Mouse (Mus musculus): ENCODE results near the gene Muc13. TPM values are rescaled to one million over a fixed set of nuclear protein-coding genes. Genes with fewer than 3 reads are reported as not detected.

Muc13 gene
- polyA plus RNA-seq, 1 experiment from 2014 or later, result 0.24 TPM

DNA sequence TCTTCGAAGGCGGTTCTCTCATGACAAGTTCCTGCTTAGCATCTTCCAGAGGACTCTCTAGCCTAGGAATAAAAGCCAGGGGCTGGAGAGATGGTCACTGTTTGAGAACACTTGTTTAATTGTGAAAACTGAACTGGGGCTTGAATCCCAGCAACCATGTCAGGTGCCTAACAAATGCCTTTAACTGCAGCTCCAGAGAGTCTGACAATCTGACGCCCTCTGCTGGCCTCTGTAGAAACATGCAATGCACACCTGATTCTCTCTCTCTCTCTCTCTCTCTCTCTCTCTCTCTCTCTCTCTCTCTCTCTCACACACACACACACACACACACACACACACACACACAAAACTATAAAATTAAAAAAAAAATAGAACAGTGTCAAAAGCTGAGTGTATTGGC, 16.2 kb downstream of the Muc13 start:
- DNase-seq (ENCODE audit: extremely low spot score, low spot score), result no peak
- Histone ChIP-seq H3K27ac (no peak overlapping the region), H3K27me3 (ENCODE audit: poor library complexity, severe bottlenecking) (no peaks in the 10 kb centered on the region), H3K4me1 (no peaks in the 10 kb centered on the region), H3K9me3 (peaks cover 12% of the 10 kb centered on the region; the same call in 1 of the 2 replicates), H3K4me3 (no peak overlapping the region), H3K36me3 (replicated peaks) (no peaks in the 10 kb centered on the region)
- 68% methylated on average over 3 of the region's 3 CpGs for WGBS

DNA sequence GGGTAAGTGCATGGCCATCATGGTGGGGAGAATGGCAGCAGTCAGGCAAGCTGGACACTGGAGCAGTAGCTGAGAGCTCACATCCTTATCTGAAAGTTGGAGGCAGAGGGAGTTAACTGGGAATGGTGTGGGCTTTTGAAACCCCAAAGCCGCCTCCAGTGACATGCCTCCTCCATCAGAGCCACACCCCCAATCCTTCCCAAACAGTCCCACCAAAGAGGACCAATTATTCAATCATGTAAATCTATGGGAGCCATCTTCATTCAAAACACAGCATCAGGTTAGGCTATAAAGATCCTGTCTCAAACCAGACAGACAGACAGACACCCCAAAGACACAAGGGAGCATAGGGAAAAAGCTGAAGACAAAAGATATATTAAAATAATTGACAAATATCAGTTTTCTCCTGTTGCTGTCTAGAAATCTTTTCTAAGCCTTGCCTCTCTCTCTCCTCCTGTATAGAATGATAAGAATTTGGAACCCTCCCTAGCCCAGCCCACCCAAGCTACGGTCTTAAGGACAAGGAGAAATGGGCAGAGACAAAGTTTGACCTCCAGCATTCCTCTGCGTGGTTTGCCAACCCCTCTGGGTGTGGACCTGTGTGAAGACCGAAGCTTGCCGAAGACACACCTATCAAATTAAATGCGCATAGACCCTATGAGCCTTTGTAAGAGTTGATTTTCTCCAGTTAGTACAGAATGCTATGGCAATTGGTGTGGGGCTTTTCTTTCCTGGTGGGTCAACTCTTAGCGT, 24.8 kb downstream of the Muc13 start:
- Histone ChIP-seq H3K36me3 (replicated peaks) (no peaks in the 10 kb centered on the region), H3K27me3 (ENCODE audit: poor library complexity, severe bottlenecking) (peaks cover 16% of the 10 kb centered on the region), H3K27ac (no peak overlapping the region), H3K9me3 (no peaks in the 10 kb centered on the region), H3K4me3 (no peak overlapping the region), H3K4me1 (no peaks in the 10 kb centered on the region)
- no peak for DNase-seq (ENCODE audit: extremely low spot score, low spot score)
- 89% methylated on average over 7 of the region's 7 CpGs for WGBS

GRCm38 (mm10) chr16:33820269-33821178, 26.7 kb downstream of the Muc13 start:
- peaks cover 10% of the 10 kb centered on the region for H3K4me1 ChIP-seq
- peak; percentile 75 for DNase-seq (ENCODE audit: extremely low spot score, low spot score)
- peaks cover 16% of the 10 kb centered on the region for H3K27me3 ChIP-seq (ENCODE audit: poor library complexity, severe bottlenecking)
- H3K27ac ChIP-seq, result no peak overlapping the region
- H3K36me3 ChIP-seq (replicated peaks), result no peaks in the 10 kb centered on the region
- H3K4me3 ChIP-seq, result no peak overlapping the region
- WGBS, result 21% methylated on average over 17 of the region's 17 CpGs
- H3K9me3 ChIP-seq, result no peaks in the 10 kb centered on the region

GRCm38 (mm10) chr16:33824603-33825002, 30.8 kb downstream of the Muc13 start:
- no peak for DNase-seq (ENCODE audit: extremely low spot score, low spot score)
- no peak overlapping the region for H3K27ac ChIP-seq
- H3K4me3 ChIP-seq, result no peak overlapping the region
- H3K36me3 ChIP-seq (replicated peaks), result no peaks in the 10 kb centered on the region
- H3K4me1 ChIP-seq, result peaks cover 19% of the 10 kb centered on the region
- H3K27me3 ChIP-seq (ENCODE audit: poor library complexity, severe bottlenecking), result peaks cover 43% of the 10 kb centered on the region
- WGBS, result 84% methylated on average over 6 of the region's 6 CpGs
- H3K9me3 ChIP-seq, result no peaks in the 10 kb centered on the region

GRCm38 (mm10) chr16:33828496-33828895, 34.7 kb downstream of the Muc13 start:
- Histone ChIP-seq H3K27ac (no peak overlapping the region), H3K9me3 (no peaks in the 10 kb centered on the region), H3K36me3 (replicated peaks) (no peaks in the 10 kb centered on the region), H3K27me3 (ENCODE audit: poor library complexity, severe bottlenecking) (peaks cover 64% of the 10 kb centered on the region), H3K4me1 (peaks cover 47% of the 10 kb centered on the region), H3K4me3 (no peak overlapping the region)
- 88% methylated on average over 7 of the region's 7 CpGs for WGBS
- DNase-seq (ENCODE audit: extremely low spot score, low spot score), result no peak

- DNase-seq (ENCODE audit: extremely low spot score, low spot score), result peak; percentile 76
- WGBS, result under 1% methylated on average over 43 of the region's 43 CpGs
- Histone ChIP-seq H3K4me1 (peaks cover 54% of the 10 kb centered on the region), H3K9me3 (no peaks in the 10 kb centered on the region), H3K4me3 (peak within 1 kb of the TSS; percentile 87), H3K27me3 (ENCODE audit: poor library complexity, severe bottlenecking) (peaks cover 72% of the 10 kb centered on the region), H3K27ac (peak within 1 kb of the TSS; percentile 88), H3K36me3 (replicated peaks) (no peaks in the 10 kb centered on the region)
These were observed 35.5 kb downstream of the Muc13 start, which contains the start of gene Itgb5 for GRCm38 (mm10) chr16:33829301-33829831. Gene Itgb5, plus strand, starts transcription at chr16:33829665.

DNA sequence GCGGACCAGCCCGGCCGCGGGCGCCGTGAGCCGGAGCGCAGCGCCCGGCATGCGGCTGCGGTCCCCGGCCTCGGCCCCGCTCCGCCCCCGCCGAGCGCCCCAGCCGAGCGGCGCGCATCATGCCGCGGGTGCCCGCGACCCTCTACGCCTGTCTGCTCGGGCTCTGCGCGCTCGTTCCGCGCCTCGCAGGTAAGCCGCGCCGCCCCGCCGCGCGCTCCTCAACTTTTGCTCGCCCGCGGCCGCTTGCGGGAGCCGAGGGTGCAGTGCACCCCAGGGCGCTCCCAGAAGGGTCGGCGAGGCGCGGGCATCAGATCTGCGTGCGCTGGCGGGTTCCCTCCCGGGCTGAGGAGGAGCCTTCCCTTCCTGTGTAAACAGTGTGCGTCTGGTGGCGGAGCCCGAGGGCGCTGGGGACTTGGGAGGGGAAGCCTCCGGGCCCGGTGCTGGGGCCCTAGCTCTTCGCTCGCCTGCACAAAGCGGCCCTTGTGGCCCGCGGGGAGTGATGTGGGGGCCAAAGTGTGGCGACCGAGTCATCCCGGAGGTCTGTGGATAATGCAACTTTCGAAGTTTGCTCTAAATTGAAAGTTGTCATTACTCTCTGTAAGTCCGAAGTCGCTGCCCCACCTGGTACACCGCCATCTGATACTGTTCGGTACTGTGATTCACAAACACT, 36.1 kb downstream of the Muc13 start:
- peak; percentile 59 for DNase-seq (ENCODE audit: extremely low spot score, low spot score)
- Histone ChIP-seq H3K4me3 (peak overlapping the region; percentile 87), H3K4me1 (peaks cover 57% of the 10 kb centered on the region), H3K9me3 (no peaks in the 10 kb centered on the region), H3K27ac (peak overlapping the region; percentile 88), H3K27me3 (ENCODE audit: poor library complexity, severe bottlenecking) (peaks cover 78% of the 10 kb centered on the region), H3K36me3 (replicated peaks) (no peaks in the 10 kb centered on the region)
- under 1% methylated on average over 76 of the region's 76 CpGs for WGBS

DNA sequence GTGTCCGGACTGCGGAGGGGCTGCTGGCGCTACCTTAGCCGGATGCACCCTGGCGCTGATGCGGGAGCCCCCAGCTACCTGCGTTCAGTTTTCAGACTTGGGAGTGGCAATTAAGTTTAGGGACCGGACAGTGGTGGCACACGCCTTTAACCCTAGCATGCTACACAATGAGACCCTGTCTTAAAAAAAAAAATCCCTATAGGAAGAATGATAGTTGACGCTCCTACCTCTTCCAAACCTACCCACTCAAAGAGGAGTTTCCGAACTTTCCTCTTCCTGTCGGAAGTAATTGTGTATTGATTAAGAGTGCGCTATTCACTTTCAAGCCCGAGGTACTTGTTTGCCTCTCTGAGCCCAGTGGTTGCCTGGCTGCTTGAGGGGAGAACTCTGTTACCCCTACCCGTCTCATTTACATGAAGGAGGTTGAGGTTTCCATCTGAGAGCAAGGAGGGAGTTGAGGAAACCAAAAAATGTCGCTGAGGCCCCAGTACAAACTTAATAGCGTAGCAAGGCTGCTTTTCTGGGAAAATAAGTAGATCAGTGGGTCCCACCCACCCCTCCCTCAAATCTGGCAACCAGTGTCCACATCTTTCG, 36.8 kb downstream of the Muc13 start:
- peak; percentile 31 for DNase-seq (ENCODE audit: extremely low spot score, low spot score)
- Histone ChIP-seq H3K4me3 (peak overlapping the region; percentile 87), H3K4me1 (peaks cover 54% of the 10 kb centered on the region), H3K27ac (peak overlapping the region; percentile 88), H3K9me3 (no peaks in the 10 kb centered on the region), H3K27me3 (ENCODE audit: poor library complexity, severe bottlenecking) (peaks cover 85% of the 10 kb centered on the region), H3K36me3 (replicated peaks) (no peaks in the 10 kb centered on the region)
- WGBS, result 2% methylated on average over 18 of the region's 18 CpGs

GRCm38 (mm10) chr16:33832057-33832456, 38.2 kb downstream of the Muc13 start:
- H3K27ac ChIP-seq, result peak overlapping the region; percentile 84
- H3K36me3 ChIP-seq (replicated peaks), result no peaks in the 10 kb centered on the region
- no peak for DNase-seq (ENCODE audit: extremely low spot score, low spot score)
- H3K4me1 ChIP-seq, result peaks cover 54% of the 10 kb centered on the region
- H3K9me3 ChIP-seq, result no peaks in the 10 kb centered on the region
- 53% methylated on average over 6 of the region's 6 CpGs for WGBS
- H3K4me3 ChIP-seq, result peak overlapping the region; percentile 46
- H3K27me3 ChIP-seq (ENCODE audit: poor library complexity, severe bottlenecking), result peaks cover 89% of the 10 kb centered on the region

GRCm38 (mm10) chr16:33832728-33833428, 39.0 kb downstream of the Muc13 start:
- peaks cover 54% of the 10 kb centered on the region for H3K4me1 ChIP-seq
- H3K9me3 ChIP-seq, result no peaks in the 10 kb centered on the region
- peaks cover 80% of the 10 kb centered on the region for H3K27me3 ChIP-seq (ENCODE audit: poor library complexity, severe bottlenecking)
- peak overlapping the region; percentile 84 for H3K27ac ChIP-seq
- peak overlapping the region; percentile 46 for H3K4me3 ChIP-seq
- peak; percentile 69 for DNase-seq (ENCODE audit: extremely low spot score, low spot score)
- 1% methylated on average over 21 of the region's 21 CpGs for WGBS
- H3K36me3 ChIP-seq (replicated peaks), result no peaks in the 10 kb centered on the region

DNA sequence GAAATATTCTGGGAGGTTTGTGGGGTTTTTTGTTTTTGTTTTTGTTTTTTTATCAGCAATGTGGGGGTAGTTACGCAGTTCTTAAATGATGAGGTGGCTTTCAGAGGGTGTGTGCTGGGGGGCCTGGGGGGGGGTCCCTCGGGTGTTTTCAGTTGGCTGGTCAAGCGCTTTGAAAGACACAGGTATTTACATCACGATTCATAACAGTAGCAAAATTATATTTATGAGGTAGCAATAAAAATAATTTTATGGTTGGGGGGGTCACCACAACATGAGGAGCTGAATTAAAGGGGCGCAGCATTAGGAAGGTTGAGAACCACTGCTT, 39.6 kb downstream of the Muc13 start:
- peaks cover 75% of the 10 kb centered on the region for H3K27me3 ChIP-seq (ENCODE audit: poor library complexity, severe bottlenecking)
- 0 out of 2 replicates have a peak, but pooled peaks cover 2% of the 10 kb centered on the region for H3K36me3 ChIP-seq (replicated peaks)
- DNase-seq (ENCODE audit: extremely low spot score, low spot score), result no peak
- H3K9me3 ChIP-seq, result no peaks in the 10 kb centered on the region
- H3K4me1 ChIP-seq, result peaks cover 54% of the 10 kb centered on the region
- H3K4me3 ChIP-seq, result peak overlapping the region; percentile 46
- peak overlapping the region; percentile 84 for H3K27ac ChIP-seq
- WGBS, result 8% methylated on average over 5 of the region's 5 CpGs
